Mouse (Mus musculus) stomach, postnatal 0 days (tissue): ENCODE measurements around the gene Cd209f. TPM values are rescaled to one million over a fixed set of nuclear protein-coding genes. Genes with fewer than 3 reads are reported as not detected.
"Not testable (repeated sequence)": the region's sequence is repeated elsewhere in the genome, so short reads cannot be mapped to it uniquely, and the experiment has no call there.

ENCODE experiments used
- ATAC-seq: fragments of 200-750 bp; cut with Nextera tagmentation; 2 replicates; pipeline ENCODE4 v1.8.0; 2017; ENCODE audit not compliant: low FRiP score, low TSS enrichment
- DNase-seq: peaks from one replicate; pipeline ENCODE4 v3.0.0-alpha.2; 2016; ENCODE audit warnings: low spot score
- H3K27ac ChIP-seq: fragments of 300-500 bp; sonication (generic); replicated peaks from 2 replicates; pipeline ENCODE4 v1.5.1; 2014; ENCODE audit warnings: mild to moderate bottlenecking, control low read depth
- H3K27me3 ChIP-seq: fragments of 300-500 bp; sonication (generic); 2 replicates; pipeline ENCODE4 v1.6.1; 2014; ENCODE audit warnings: low read length; ENCODE audit not compliant: control insufficient read depth, insufficient read depth
- H3K36me3 ChIP-seq: fragments of 300-500 bp; sonication (generic); 2 replicates; pipeline ENCODE4 v1.6.1; 2014; ENCODE audit warnings: low read length, mixed read lengths; ENCODE audit not compliant: control insufficient read depth, insufficient read depth
- H3K4me1 ChIP-seq: fragments of 300-500 bp; sonication (generic); replicated peaks from 2 replicates; pipeline ENCODE4 v1.6.1; 2014; ENCODE audit warnings: antibody characterized with exemption; ENCODE audit not compliant: control insufficient read depth, insufficient read depth
- H3K4me2 ChIP-seq: fragments of 300-500 bp; sonication (generic); replicated peaks from 2 replicates; pipeline ENCODE4 v1.6.1; 2014; ENCODE audit warnings: low read depth, mild to moderate bottlenecking, control low read depth, moderate library complexity
- H3K4me3 ChIP-seq: fragments of 300-500 bp; sonication (generic); 2 replicates; pipeline ENCODE4 v1.5.1; 2014; ENCODE audit warnings: low read depth, low read length, control low read depth
- H3K9ac ChIP-seq: fragments of 300-500 bp; sonication (generic); 2 replicates; pipeline ENCODE4 v1.6.1; 2014; ENCODE audit warnings: mild to moderate bottlenecking, low read length, control low read depth, mixed read lengths
- H3K9me3 ChIP-seq: fragments of 300-500 bp; sonication (generic); 2 replicates; pipeline ENCODE4 v1.6.1; 2016; ENCODE audit warnings: low read length; ENCODE audit not compliant: control insufficient read depth
- CTCF ChIP-seq: IDR thresholded peaks from 2 replicates; pipeline ENCODE4 v1.5.1; 2016; ENCODE audit warnings: antibody characterized with exemption, low read depth, mild to moderate bottlenecking, moderate library complexity
- EP300 ChIP-seq: optimal IDR thresholded peaks from 2 replicates; pipeline ENCODE3; 2016; ENCODE audit warnings: antibody characterized with exemption
- WGBS: fragments of 180-500 bp; shearing (Covaris S2); extraction: QIAGEN DNeasy Blood & Tissue Kit; methylation state at CpG from one replicate; pipeline ENCODE4 v1.1.7; 2014; 5-methylcytosine and 5-hydroxymethylcytosine counted together
- polyA plus RNA-seq: library from polyadenylated mRNA; unstranded; fragments of >200 nt; fragmentation: Nextera tagmentation; extraction: Ambion mirVana; gene quantifications from 2 replicates; pipeline ENCODE4 v1.2.1, GENCODE M21; 2015

The Cd209f gene
- polyA plus RNA-seq, result 0.45 and 0.50 TPM in 2 replicates

- H3K4me3 ChIP-seq, ATAC-seq, DNase-seq, H3K27ac ChIP-seq, H3K9me3 ChIP-seq, H3K9ac ChIP-seq, H3K4me2 ChIP-seq, H3K36me3 ChIP-seq, H3K4me1 ChIP-seq, H3K27me3 ChIP-seq: not testable (repeated sequence)
- 55% methylated on average over 1 of the region's 2 CpGs for WGBS
Observed at GRCm38 (mm10) chr8:4105735-4106134, at the start of gene Cd209f. TSS of gene Cd209f (minus strand) at chr8:4105835.

- Histone ChIP-seq H3K4me3 (no peak overlapping the region), H3K4me1 (no peaks in the 10 kb centered on the region), H3K9me3 (no peaks in the 10 kb centered on the region), H3K27me3 (no peaks in the 10 kb centered on the region), H3K27ac (no peak overlapping the region), H3K4me2 (no peak overlapping the region), H3K36me3 (no peaks in the 10 kb centered on the region), H3K9ac (no peak overlapping the region)
- no peak for TF ChIP-seq CTCF
- no peak for TF ChIP-seq EP300
- no peak for ATAC-seq
- DNase-seq, result no peak
Observed at GRCm38 (mm10) chr8:4154878-4155277, 49.2 kb upstream of the Cd209f start.

GRCm38 (mm10) chr8:4147272-4147671 is 41.6 kb upstream of the Cd209f start:
- H3K4me1 ChIP-seq, result no peaks in the 10 kb centered on the region
- no peak overlapping the region for H3K27ac ChIP-seq
- WGBS, result 32% methylated on average over 1 of the region's 1 CpGs
- TF ChIP-seq CTCF (no peak), EP300 (no peak)
- no peak overlapping the region for H3K4me2 ChIP-seq
- no peaks in the 10 kb centered on the region for H3K36me3 ChIP-seq
- no peaks in the 10 kb centered on the region for H3K27me3 ChIP-seq
- H3K9ac ChIP-seq, result no peak overlapping the region
- DNase-seq, result no peak
- H3K9me3 ChIP-seq, result no peaks in the 10 kb centered on the region
- ATAC-seq, result no peak
- no peak overlapping the region for H3K4me3 ChIP-seq

- Histone ChIP-seq H3K4me1 (no peaks in the 10 kb centered on the region), H3K4me2 (no peak overlapping the region), H3K36me3 (no peaks in the 10 kb centered on the region), H3K27ac (no peak overlapping the region), H3K27me3 (no peaks in the 10 kb centered on the region), H3K9ac (no peak overlapping the region), H3K4me3 (no peak overlapping the region), H3K9me3 (no peaks in the 10 kb centered on the region)
- TF ChIP-seq CTCF (peak; percentile 33), EP300 (no peak)
- ATAC-seq, result no peak
- no peak for DNase-seq
- 64% methylated on average over 3 of the region's 3 CpGs for WGBS
Observed at GRCm38 (mm10) chr8:4141721-4142120, 36.1 kb upstream of the Cd209f start.

- ATAC-seq (peak; percentile 74), DNase-seq (peak; percentile 79)
- Histone ChIP-seq H3K4me2 (no peak overlapping the region), H3K9me3 (no peaks in the 10 kb centered on the region), H3K36me3 (no peaks in the 10 kb centered on the region), H3K9ac (no peak overlapping the region), H3K27me3 (no peaks in the 10 kb centered on the region), H3K4me1 (no peaks in the 10 kb centered on the region), H3K4me3 (no peak overlapping the region), H3K27ac (no peak overlapping the region)
- TF ChIP-seq EP300, result no peak
- TF ChIP-seq CTCF, result peak; percentile 86
- 9% methylated on average over 12 of the region's 12 CpGs for WGBS
Observed at GRCm38 (mm10) chr8:4139660-4140646, 34.3 kb upstream of the Cd209f start.

- H3K27ac ChIP-seq, result no peak within 1 kb of the TSS
- H3K9me3 ChIP-seq, result no peaks in the 10 kb centered on the region
- TF ChIP-seq EP300, result no peak
- no peak for TF ChIP-seq CTCF
- no peak for DNase-seq
- no peaks in the 10 kb centered on the region for H3K27me3 ChIP-seq
- no peaks in the 10 kb centered on the region for H3K36me3 ChIP-seq
- 90% methylated on average over 10 of the region's 10 CpGs for WGBS
- no peak within 1 kb of the TSS for H3K9ac ChIP-seq
- ATAC-seq, result no peak
- H3K4me2 ChIP-seq, result no peak within 1 kb of the TSS
- no peak within 1 kb of the TSS for H3K4me3 ChIP-seq
- H3K4me1 ChIP-seq, result no peaks in the 10 kb centered on the region
Observed at GRCm38 (mm10) chr8:4133798-4134197, 28.2 kb upstream of the Cd209f start, which contains the start of gene Cd209g. TSS of gene Cd209g (plus strand) at chr8:4134098.

GRCm38 (mm10) chr8:4088514-4088913 is 17.1 kb downstream of the Cd209f start:
- not testable (repeated sequence) for H3K27ac ChIP-seq, H3K4me2 ChIP-seq, H3K27me3 ChIP-seq, H3K9ac ChIP-seq, DNase-seq, H3K4me1 ChIP-seq, ATAC-seq, H3K36me3 ChIP-seq, H3K9me3 ChIP-seq, H3K4me3 ChIP-seq
- 84% methylated on average over 3 of the region's 3 CpGs for WGBS

- H3K9me3 ChIP-seq, H3K4me2 ChIP-seq, H3K9ac ChIP-seq, H3K27me3 ChIP-seq, H3K27ac ChIP-seq, H3K36me3 ChIP-seq, DNase-seq, H3K4me3 ChIP-seq, H3K4me1 ChIP-seq: not testable (repeated sequence)
- 36% methylated on average over 27 of the region's 33 CpGs for WGBS
- ATAC-seq, result peak; percentile 71
Observed at GRCm38 (mm10) chr8:4087180-4087722, 18.4 kb downstream of the Cd209f start.
